Mouse (Mus musculus): Measurements from ENCODE around the gene Gm11032. TPM values are rescaled to one million over a fixed set of nuclear protein-coding genes. Genes with fewer than 3 reads are reported as not detected.
A peak's percentile ranks its signal among the peaks of the same experiment; 100 is the strongest.
"Not testable (repeated sequence)": the region's sequence is repeated elsewhere in the genome, so short reads cannot be mapped to it uniquely, and the experiment has no call there.

The Gm11032 gene
- polyA plus RNA-seq, 1 experiment from 2014 or later: not detected

GRCm38 (mm10) chr11:4629861-4630280 lies 10.0 kb downstream of the Gm11032 start:
- 31% methylated on average over 8 of the region's 8 CpGs for WGBS
- Histone ChIP-seq H3K4me1 (peaks cover 8% of the 10 kb centered on the region; the same call in 1 of the 2 replicates), H3K36me3 (no peaks in the 10 kb centered on the region), H3K27me3 (0 out of 2 replicates have a peak, but pooled peaks cover 9% of the 10 kb centered on the region), H3K4me2 (replicated peaks) (no peak overlapping the region), H3K4me3 (no peak overlapping the region), H3K9me3 (no peaks in the 10 kb centered on the region), H3K27ac (replicated peaks) (0 out of 2 replicates have a peak overlapping the region, but pooled peaks have one; percentile 7), H3K9ac (replicated peaks) (no peak overlapping the region)
- ATAC-seq (ENCODE audit: low FRiP score, low read depth): no peak

- Histone ChIP-seq H3K9me3 (no peaks in the 10 kb centered on the region), H3K9ac (replicated peaks) (no peak overlapping the region), H3K27me3 (0 out of 2 replicates have a peak, but pooled peaks cover 9% of the 10 kb centered on the region), H3K27ac (replicated peaks) (no peak overlapping the region), H3K4me1 (peaks cover 16% of the 10 kb centered on the region), H3K4me2 (replicated peaks) (no peak overlapping the region), H3K36me3 (no peaks in the 10 kb centered on the region), H3K4me3 (no peak overlapping the region)
- WGBS: 55% methylated on average over 2 of the region's 2 CpGs
- ATAC-seq (ENCODE audit: low FRiP score, low read depth): no peak
Measured at GRCm38 (mm10) chr11:4633420-4633819, 13.6 kb downstream of the Gm11032 start.

- H3K27me3 ChIP-seq: 0 out of 2 replicates have a peak, but pooled peaks cover 9% of the 10 kb centered on the region
- WGBS: 72% methylated on average over 5 of the region's 5 CpGs
- ATAC-seq (ENCODE audit: low FRiP score, low read depth): no peak
Measured at GRCm38 (mm10) chr11:4634395-4634794, 14.5 kb downstream of the Gm11032 start.

GRCm38 (mm10) chr11:4636782-4637342 lies 17.0 kb downstream of the Gm11032 start:
- Histone ChIP-seq H3K9ac (replicated peaks) (no peak overlapping the region; the same call in 1 of the 2 replicates), H3K27ac (replicated peaks) (no peak overlapping the region), H3K4me2 (replicated peaks) (peak overlapping the region; percentile 87), H3K4me1 (peaks cover 16% of the 10 kb centered on the region), H3K9me3 (no peaks in the 10 kb centered on the region), H3K4me3 (peak overlapping the region; percentile 89; the same call in 1 of the 2 replicates), H3K36me3 (peaks cover 4% of the 10 kb centered on the region), H3K27me3 (0 out of 2 replicates have a peak, but pooled peaks cover 6% of the 10 kb centered on the region)
- 0 out of 2 replicates have a peak, but pooled peaks have one; percentile 3 for ATAC-seq (ENCODE audit: low FRiP score, low read depth)
- 59% methylated on average over 5 of the region's 5 CpGs for WGBS

More at GRCm38 (mm10) chr11:4634395-4634794, 14.5 kb downstream of the Gm11032 start:
- no peak overlapping the region for H3K4me2 ChIP-seq (replicated peaks)
- H3K4me1 ChIP-seq: peaks cover 21% of the 10 kb centered on the region
- H3K36me3 ChIP-seq: no peaks in the 10 kb centered on the region
- H3K27ac ChIP-seq (replicated peaks): no peak overlapping the region
- H3K9me3 ChIP-seq: no peaks in the 10 kb centered on the region
- no peak overlapping the region for H3K9ac ChIP-seq (replicated peaks)
- no peak overlapping the region for H3K4me3 ChIP-seq

DNA sequence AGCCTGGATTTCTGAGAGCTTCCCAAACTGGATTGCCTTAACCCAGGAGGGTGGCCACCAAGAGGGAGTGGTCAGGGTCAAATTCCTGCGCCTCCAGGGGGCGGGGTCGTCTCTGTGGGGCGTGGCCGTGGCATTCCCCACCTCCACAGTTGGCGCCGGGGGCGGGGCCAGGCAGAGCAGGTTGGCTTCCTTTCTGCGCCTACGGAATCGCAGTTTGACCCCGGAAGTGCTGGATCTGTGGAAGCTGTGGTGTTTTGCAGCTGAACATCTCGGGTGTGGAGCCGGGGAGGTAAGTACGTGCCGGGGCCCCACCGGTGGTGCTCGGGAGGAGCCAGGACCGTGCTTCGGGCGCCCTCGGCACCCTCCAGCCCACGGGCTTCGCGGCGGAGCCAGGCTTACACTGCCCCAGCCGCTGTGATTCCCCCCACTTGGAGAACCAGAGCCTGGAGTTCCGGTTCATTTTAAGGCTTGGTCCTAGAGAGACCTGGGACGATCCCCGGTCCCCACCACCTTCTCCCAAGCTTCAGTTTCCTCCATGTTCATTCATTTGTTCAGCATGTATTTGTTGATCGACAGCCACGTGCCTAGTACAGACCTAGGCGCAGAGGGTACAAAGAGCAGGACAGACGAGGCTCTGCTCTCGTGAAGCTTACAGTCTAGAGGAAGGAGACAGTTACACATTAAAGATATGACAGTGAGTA lies 17.8 kb downstream of the Gm11032 start, which contains the start of gene Ascc2:
Gene Ascc2 (plus strand): TSS at position 214 of the 701 bp plus-strand sequence.
- no peaks in the 10 kb centered on the region for H3K9me3 ChIP-seq
- H3K9ac ChIP-seq (replicated peaks): peak within 1 kb of the TSS; percentile 78
- no peak within 1 kb of the TSS for H3K27ac ChIP-seq (replicated peaks)
- peaks cover 16% of the 10 kb centered on the region for H3K4me1 ChIP-seq
- peak within 1 kb of the TSS; percentile 89 for H3K4me3 ChIP-seq
- H3K4me2 ChIP-seq (replicated peaks): peak within 1 kb of the TSS; percentile 87
- ATAC-seq (ENCODE audit: low FRiP score, low read depth): peak; percentile 92
- under 1% methylated on average over 35 of the region's 35 CpGs for WGBS
- peaks cover 11% of the 10 kb centered on the region for H3K36me3 ChIP-seq
- 0 out of 2 replicates have a peak, but pooled peaks cover 6% of the 10 kb centered on the region for H3K27me3 ChIP-seq

GRCm38 (mm10) chr11:4638261-4638660 lies 18.4 kb downstream of the Gm11032 start:
- Histone ChIP-seq H3K4me2 (replicated peaks) (peak overlapping the region; percentile 87), H3K9ac (replicated peaks) (peak overlapping the region; percentile 78), H3K27me3 (0 out of 2 replicates have a peak, but pooled peaks cover 6% of the 10 kb centered on the region), H3K4me3 (peak overlapping the region; percentile 89), H3K36me3 (peaks cover 11% of the 10 kb centered on the region), H3K9me3 (no peaks in the 10 kb centered on the region), H3K27ac (replicated peaks) (no peak overlapping the region), H3K4me1 (peaks cover 16% of the 10 kb centered on the region)
- ATAC-seq (ENCODE audit: low FRiP score, low read depth): no peak
- 31% methylated on average over 7 of the region's 7 CpGs for WGBS

DNA sequence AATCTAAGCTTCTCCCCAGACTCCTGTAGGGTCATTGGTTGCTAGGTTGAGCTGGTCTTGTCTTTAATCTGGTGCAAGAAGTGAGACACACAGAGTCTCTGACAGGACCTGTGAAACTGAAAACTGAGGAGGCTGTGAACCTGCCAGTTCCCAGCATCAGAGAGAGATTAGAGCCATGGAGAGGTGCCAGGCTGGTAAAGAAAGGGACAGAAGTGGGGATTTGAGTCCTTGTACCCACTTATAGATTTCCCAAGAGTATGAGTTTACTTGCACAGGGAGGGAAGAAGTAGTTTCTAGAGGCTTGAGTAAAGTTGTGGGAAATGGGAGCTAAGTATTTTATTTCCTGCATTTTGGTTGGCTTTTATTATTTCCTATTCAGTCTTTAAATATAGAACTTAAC lies 21.3 kb downstream of the Gm11032 start:
- Histone ChIP-seq H3K9me3 (no peaks in the 10 kb centered on the region), H3K4me1 (peaks cover 16% of the 10 kb centered on the region), H3K9ac (replicated peaks) (no peak overlapping the region), H3K4me3 (no peak overlapping the region), H3K27ac (replicated peaks) (no peak overlapping the region), H3K36me3 (peaks cover 11% of the 10 kb centered on the region), H3K4me2 (replicated peaks) (no peak overlapping the region), H3K27me3 (no peaks in the 10 kb centered on the region)
- ATAC-seq (ENCODE audit: low FRiP score, low read depth): no peak

DNA sequence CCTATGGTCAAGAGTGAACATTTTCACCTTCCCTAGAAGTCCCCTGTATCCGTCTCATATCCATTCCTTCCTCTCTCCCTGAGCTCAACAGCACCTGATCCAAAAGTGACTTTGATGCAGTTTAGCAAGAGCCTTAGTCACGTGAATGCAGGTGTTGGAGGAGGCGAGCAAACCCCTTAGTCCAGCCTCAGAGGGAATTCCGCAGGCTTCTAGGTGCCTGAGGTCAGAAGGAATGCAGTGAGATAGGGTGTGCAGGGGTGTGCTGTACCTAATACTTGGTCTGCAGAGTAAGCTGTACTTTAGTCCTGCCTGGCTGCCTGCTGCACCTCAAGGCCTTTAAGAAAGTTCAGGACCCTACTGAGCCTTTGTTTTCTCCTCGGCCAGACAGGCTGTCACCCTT lies 23.9 kb downstream of the Gm11032 start:
- H3K27me3 ChIP-seq: no peaks in the 10 kb centered on the region

GRCm38 (mm10) chr11:4645180-4645579 lies 25.3 kb downstream of the Gm11032 start:
- H3K4me2 ChIP-seq (replicated peaks); H3K27me3 ChIP-seq; H3K4me1 ChIP-seq; H3K9ac ChIP-seq (replicated peaks); H3K4me3 ChIP-seq; H3K9me3 ChIP-seq; ATAC-seq (ENCODE audit: low FRiP score, low read depth); H3K27ac ChIP-seq (replicated peaks): not testable (repeated sequence)
- peaks cover 41% of the 10 kb centered on the region for H3K36me3 ChIP-seq
- WGBS: 98% methylated on average over 6 of the region's 6 CpGs

More for the DNA sequence above, 23.9 kb downstream of the Gm11032 start:
- H3K36me3 ChIP-seq: peaks cover 27% of the 10 kb centered on the region
- no peaks in the 10 kb centered on the region for H3K9me3 ChIP-seq
- no peak overlapping the region for H3K4me3 ChIP-seq
- H3K9ac ChIP-seq (replicated peaks): no peak overlapping the region
- H3K4me1 ChIP-seq: peaks cover 2% of the 10 kb centered on the region; the same call in 1 of the 2 replicates
- no peak overlapping the region for H3K27ac ChIP-seq (replicated peaks)
- ATAC-seq (ENCODE audit: low FRiP score, low read depth): no peak
- H3K4me2 ChIP-seq (replicated peaks): no peak overlapping the region
- WGBS: 64% methylated on average over 5 of the region's 5 CpGs

- Histone ChIP-seq H3K27me3 (no peaks in the 10 kb centered on the region), H3K9ac (replicated peaks) (no peak overlapping the region), H3K36me3 (peaks cover 48% of the 10 kb centered on the region), H3K4me1 (no peaks in the 10 kb centered on the region), H3K9me3 (no peaks in the 10 kb centered on the region), H3K4me2 (replicated peaks) (no peak overlapping the region), H3K4me3 (no peak overlapping the region), H3K27ac (replicated peaks) (no peak overlapping the region)
- no peak for ATAC-seq (ENCODE audit: low FRiP score, low read depth)
- 95% methylated on average over 9 of the region's 9 CpGs for WGBS
Measured at GRCm38 (mm10) chr11:4646409-4646808, 26.5 kb downstream of the Gm11032 start.

GRCm38 (mm10) chr11:4659818-4660217 lies 40.0 kb downstream of the Gm11032 start:
- no peaks in the 10 kb centered on the region for H3K9me3 ChIP-seq
- no peak overlapping the region for H3K4me3 ChIP-seq
- peaks cover 62% of the 10 kb centered on the region for H3K36me3 ChIP-seq
- no peaks in the 10 kb centered on the region for H3K27me3 ChIP-seq
- no peak overlapping the region for H3K4me2 ChIP-seq (replicated peaks)
- no peaks in the 10 kb centered on the region for H3K4me1 ChIP-seq
- WGBS: 82% methylated on average over 1 of the region's 1 CpGs
- H3K27ac ChIP-seq (replicated peaks): no peak overlapping the region
- no peak overlapping the region for H3K9ac ChIP-seq (replicated peaks)
- ATAC-seq (ENCODE audit: low FRiP score, low read depth): no peak
